Mouse (Mus musculus): ENCODE results near the gene Vmn1r84. TPM values are rescaled to one million over a fixed set of nuclear protein-coding genes. Genes with fewer than 3 reads are reported as not detected.

Vmn1r84 gene
- polyA plus RNA-seq (2015; fragmentation: Nextera tagmentation; extraction: Ambion mirVana) = not detected in 2 replicates

- 58% methylated on average over 1 of the region's 1 CpGs for WGBS
- no peak for ATAC-seq (ENCODE audit: low read depth)
- Histone ChIP-seq H3K4me3 (ENCODE audit: low read length) (no peak within 1 kb of the TSS), H3K27me3 (ENCODE audit: control insufficient read depth, insufficient read depth, low read depth, low read length) (no peaks in the 10 kb centered on the region), H3K36me3 (ENCODE audit: control insufficient read depth, insufficient read depth, low read length) (no peaks in the 10 kb centered on the region), H3K9me3 (ENCODE audit: control insufficient read depth, low read length) (no peaks in the 10 kb centered on the region), H3K4me2 (ENCODE audit: low read depth, low read length) (no peak within 1 kb of the TSS), H3K4me1 (replicated peaks; ENCODE audit: control insufficient read depth, insufficient read depth, low read length) (no peaks in the 10 kb centered on the region), H3K9ac (ENCODE audit: low read length) (no peak within 1 kb of the TSS), H3K27ac (ENCODE audit: low read length) (no peak within 1 kb of the TSS)
Observed at GRCm38 (mm10) chr7:12369173-12369572, at the start of gene Vmn1r84. Vmn1r84 (minus strand) TSS chr7:12369273.

- Histone ChIP-seq H3K36me3 (ENCODE audit: control insufficient read depth, insufficient read depth, low read length) (no peaks in the 10 kb centered on the region), H3K4me2 (ENCODE audit: low read depth, low read length) (no peak within 1 kb of the TSS), H3K9me3 (ENCODE audit: control insufficient read depth, low read length) (no peaks in the 10 kb centered on the region), H3K27ac (ENCODE audit: low read length) (no peak within 1 kb of the TSS), H3K4me1 (replicated peaks; ENCODE audit: control insufficient read depth, insufficient read depth, low read length) (no peaks in the 10 kb centered on the region), H3K27me3 (ENCODE audit: control insufficient read depth, insufficient read depth, low read depth, low read length) (no peaks in the 10 kb centered on the region), H3K9ac (ENCODE audit: low read length) (no peak within 1 kb of the TSS), H3K4me3 (ENCODE audit: low read length) (no peak within 1 kb of the TSS)
- ATAC-seq (ENCODE audit: low read depth) = no peak
- WGBS = 68% methylated on average over 2 of the region's 2 CpGs
Observed at GRCm38 (mm10) chr7:12329381-12329780, 39.7 kb downstream of the Vmn1r84 start, which contains the start of gene Vmn1r83. Vmn1r83 (minus strand) TSS chr7:12329481.

Small RNA genes within 50 kb of the gene (microRNA-seq; reads per million reads assigned to microRNA genes)
- gene Gm23521 = not detected

Other genes with a start within 250 kb of the Vmn1r84 start
- not detected in 2 replicates for gene Vmn1r78, start 219.0 kb downstream of the Vmn1r84 start, polyA plus RNA-seq (2015; fragmentation: Nextera tagmentation; extraction: Ambion mirVana)
- gene Vmn1r79, start 198.0 kb downstream of the Vmn1r84 start, polyA plus RNA-seq (2015; fragmentation: Nextera tagmentation; extraction: Ambion mirVana) = not detected in 2 replicates
- gene Vmn1r80, start 180.0 kb downstream of the Vmn1r84 start, polyA plus RNA-seq (2015; fragmentation: Nextera tagmentation; extraction: Ambion mirVana) = not detected in 2 replicates
- gene Vmn1r81, start 101.0 kb downstream of the Vmn1r84 start, polyA plus RNA-seq (2015; fragmentation: Nextera tagmentation; extraction: Ambion mirVana) = not detected in 2 replicates
- not detected in 2 replicates for gene Vmn1r82, start 68.8 kb downstream of the Vmn1r84 start, polyA plus RNA-seq (2015; fragmentation: Nextera tagmentation; extraction: Ambion mirVana)
- gene Vmn1r83, start 39.8 kb downstream of the Vmn1r84 start, polyA plus RNA-seq (2015; fragmentation: Nextera tagmentation; extraction: Ambion mirVana) = 0.06 and 0.08 TPM in 2 replicates
- gene Zfp551, start 53.5 kb upstream of the Vmn1r84 start, polyA plus RNA-seq (2015; fragmentation: Nextera tagmentation; extraction: Ambion mirVana) = 3.2 and 3.7 TPM in 2 replicates
- gene Zfp606, start 109.0 kb upstream of the Vmn1r84 start, polyA plus RNA-seq (2015; fragmentation: Nextera tagmentation; extraction: Ambion mirVana) = 21.6 TPM in 2 replicates
- not detected in 2 replicates for gene 2900092C05Rik, start 143.2 kb upstream of the Vmn1r84 start, polyA plus RNA-seq (2015; fragmentation: Nextera tagmentation; extraction: Ambion mirVana)
- 0.01 TPM in 2 replicates for gene Vmn2r53, start 239.5 kb upstream of the Vmn1r84 start, polyA plus RNA-seq (2015; fragmentation: Nextera tagmentation; extraction: Ambion mirVana)